Mouse (Mus musculus): ENCODE measurements around the gene Lcn6. TPM values are rescaled to one million over a fixed set of nuclear protein-coding genes. Genes with fewer than 3 reads are reported as not detected.
"Not testable (repeated sequence)": the region's sequence is repeated elsewhere in the genome, so short reads cannot be mapped to it uniquely, and the experiment has no call there.

Lcn6 gene
- polyA plus RNA-seq, 1 experiment = 0.36 TPM

- no peak for DNase-seq (ENCODE audit: low spot score)
These were observed 27.1 kb downstream of the Lcn6 start for GRCm38 (mm10) chr2:25703706-25704105.

- DNase-seq (ENCODE audit: low spot score) = peak; percentile 70
These were observed 30.3 kb downstream of the Lcn6 start, which contains the start of gene Bmyc for GRCm38 (mm10) chr2:25706643-25707481. Gene Bmyc, plus strand, starts transcription at chr2:25706739.

- DNase-seq (ENCODE audit: low spot score) = no peak
These were observed 31.5 kb downstream of the Lcn6 start for GRCm38 (mm10) chr2:25708121-25708520.

- DNase-seq (ENCODE audit: low spot score) = not testable (repeated sequence)
These were observed 32.5 kb downstream of the Lcn6 start for GRCm38 (mm10) chr2:25709056-25709455.

DNA sequence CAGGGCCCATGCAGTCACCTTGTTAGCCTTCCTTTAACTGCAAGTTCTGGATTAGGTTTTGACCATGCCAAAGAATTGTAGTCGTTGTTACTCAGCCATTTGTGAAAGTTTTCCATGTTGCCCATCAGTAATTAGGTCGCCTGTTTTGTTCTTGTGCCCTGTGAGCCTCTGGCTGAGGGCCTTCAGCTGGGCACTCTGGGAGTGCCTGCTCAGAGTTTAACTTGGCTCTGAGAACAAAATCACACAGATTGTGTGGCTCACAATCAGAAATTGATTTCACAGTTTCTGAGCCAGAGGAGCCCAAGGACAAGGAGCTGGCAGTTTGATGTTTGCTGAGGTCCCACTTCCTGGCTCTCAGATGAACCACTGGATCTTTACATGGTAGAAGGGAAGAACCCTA lies 33.2 kb downstream of the Lcn6 start:
- not testable (repeated sequence) for DNase-seq (ENCODE audit: low spot score)

DNA sequence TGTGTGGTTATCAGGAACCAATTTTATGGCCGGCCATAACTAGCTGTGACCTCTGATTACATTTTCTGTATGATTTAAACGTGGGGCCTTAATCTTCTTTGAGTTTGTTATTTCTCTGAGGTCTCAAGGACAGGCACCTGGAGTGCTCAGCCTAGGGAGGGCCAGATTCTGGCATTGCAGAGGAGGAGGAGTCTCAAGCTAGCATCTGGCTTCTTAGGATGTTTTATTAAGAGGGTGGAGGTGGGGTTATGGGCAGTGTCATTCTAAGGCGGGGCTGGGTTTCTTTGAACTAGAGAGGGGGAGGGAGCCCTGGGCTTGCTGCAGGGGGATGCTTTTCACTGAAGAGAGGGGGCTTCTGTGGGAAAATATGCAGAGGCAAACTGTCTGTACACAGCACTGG lies 35.1 kb downstream of the Lcn6 start:
- not testable (repeated sequence) for DNase-seq (ENCODE audit: low spot score)

GRCm38 (mm10) chr2:25717222-25717621 lies 40.6 kb downstream of the Lcn6 start:
- DNase-seq (ENCODE audit: low spot score) = no peak

Other genes with a start within 250 kb of the Lcn6 start
- gene Abca2, start 248.1 kb upstream of the Lcn6 start, polyA plus RNA-seq (2012; rRNA removed) = 6.3 and 16.4 TPM in 2 replicates
- gene Clic3, start 219.9 kb upstream of the Lcn6 start, polyA plus RNA-seq (2012; rRNA removed) = 0.69 and 2.2 TPM in 2 replicates
- gene Paxx, start 215.7 kb upstream of the Lcn6 start, polyA plus RNA-seq (2012; rRNA removed) = 50.8 and 61.1 TPM in 2 replicates
- 0.38 and 0.74 TPM in 2 replicates for gene Ptgds, start 206.7 kb upstream of the Lcn6 start, polyA plus RNA-seq (2012; rRNA removed)
- not detected in 2 replicates for gene Lcn12, start 182.9 kb upstream of the Lcn6 start, polyA plus RNA-seq (2012; rRNA removed)
- 15.1 and 36.1 TPM in 2 replicates for gene Fbxw5, start 176.0 kb upstream of the Lcn6 start, polyA plus RNA-seq (2012; rRNA removed)
- 2.3 and 2.4 TPM in 2 replicates for gene C8g, start 175.1 kb upstream of the Lcn6 start, polyA plus RNA-seq (2012; rRNA removed)
- 15.5 and 15.7 TPM in 2 replicates for gene Traf2, start 129.8 kb upstream of the Lcn6 start, polyA plus RNA-seq (2012; rRNA removed)
- 222 and 224 TPM in 2 replicates for gene Edf1, start 118.9 kb upstream of the Lcn6 start, polyA plus RNA-seq (2012; rRNA removed)
- gene Mamdc4, start 101.9 kb upstream of the Lcn6 start, polyA plus RNA-seq (2012; rRNA removed) = 1.3 and 1.4 TPM in 2 replicates
- gene Phpt1, start 101.6 kb upstream of the Lcn6 start, polyA plus RNA-seq (2012; rRNA removed) = 64.2 and 75.6 TPM in 2 replicates
- 0.47 and 0.57 TPM in 2 replicates for gene Ajm1, start 95.0 kb upstream of the Lcn6 start, polyA plus RNA-seq (2012; rRNA removed)
- 66.5 and 73.8 TPM in 2 replicates for gene Rabl6, start 68.3 kb upstream of the Lcn6 start, polyA plus RNA-seq (2012; rRNA removed)
- gene Ccdc183, start 59.1 kb upstream of the Lcn6 start, polyA plus RNA-seq (2012; rRNA removed) = not detected in 2 replicates
- gene Tmem141, start 54.8 kb upstream of the Lcn6 start, polyA plus RNA-seq (2012; rRNA removed) = 55.4 and 59.7 TPM in 2 replicates
- 22.9 and 30.6 TPM in 2 replicates for gene Fcna, start 48.8 kb upstream of the Lcn6 start, polyA plus RNA-seq (2012; rRNA removed)
- gene Lcn8, start 23.7 kb upstream of the Lcn6 start, polyA plus RNA-seq (2012; rRNA removed) = 0.94 and 1.8 TPM in 2 replicates
- 0.32 TPM in 1 of 2 replicates, not detected in the other for gene Lcn5, start 18.8 kb upstream of the Lcn6 start, polyA plus RNA-seq (2012; rRNA removed)
- gene Lcn10, start 5.9 kb downstream of the Lcn6 start, polyA plus RNA-seq (2012; rRNA removed) = 0.06 TPM in 1 of 2 replicates, not detected in the other
- gene Obp2a, start 23.3 kb downstream of the Lcn6 start, polyA plus RNA-seq (2012; rRNA removed) = not detected in 2 replicates
- gene Bmyc, start 30.0 kb downstream of the Lcn6 start, polyA plus RNA-seq (2012; rRNA removed) = 30.9 and 41.7 TPM in 2 replicates
- not detected in 2 replicates for gene Obp2b, start 60.2 kb downstream of the Lcn6 start, polyA plus RNA-seq (2012; rRNA removed)
- gene Lcn3, start 88.8 kb downstream of the Lcn6 start, polyA plus RNA-seq (2012; rRNA removed) = not detected in 2 replicates
- gene Lcn11, start 100.2 kb downstream of the Lcn6 start, polyA plus RNA-seq (2012; rRNA removed) = not detected in 2 replicates
- not detected in 2 replicates for gene Gm13539, start 105.5 kb downstream of the Lcn6 start, polyA plus RNA-seq (2012; rRNA removed)
- gene Glt6d1, start 139.1 kb downstream of the Lcn6 start, polyA plus RNA-seq (2012; rRNA removed) = not detected in 2 replicates
- gene Lcn9, start 146.4 kb downstream of the Lcn6 start, polyA plus RNA-seq (2012; rRNA removed) = not detected in 2 replicates
- gene Sohlh1, start 170.5 kb downstream of the Lcn6 start, polyA plus RNA-seq (2012; rRNA removed) = 0.04 TPM in 1 of 2 replicates, not detected in the other
- gene Kcnt1, start 186.9 kb downstream of the Lcn6 start, polyA plus RNA-seq (2012; rRNA removed) = 6.7 and 7.4 TPM in 2 replicates

Data from urinary bladder, adult 2 months (tissue).